Mouse (Mus musculus) ES-E14 (cell line): Measurements from ENCODE around the gene Tcf12.

Experiments used
- ZC3H11A ChIP-seq: IDR thresholded peaks from 2 replicates; pipeline ENCODE4 v1.6.1; 2012; ENCODE audit warnings: low read depth, mild to moderate bottlenecking, inconsistent platforms, low read length, borderline replicate concordance
- ZNF384 ChIP-seq: IDR thresholded peaks from 2 replicates; pipeline ENCODE4 v1.6.1; 2012; ENCODE audit warnings: low read depth, low read length, inconsistent platforms

- TF ChIP-seq ZC3H11A (no peak), ZNF384 (no peak)
Measured at GRCm38 (mm10) chr9:72008634-72009033, 103.0 kb downstream of the Tcf12 start.
